Mouse (Mus musculus) stomach, postnatal 0 days (tissue): ENCODE measurements around the gene Krtap4-2.
"Not testable (repeated sequence)": the region's sequence is repeated elsewhere in the genome, so short reads cannot be mapped to it uniquely, and the experiment has no call there.

ENCODE experiments used
- CTCF ChIP-seq: IDR thresholded peaks from 2 replicates; pipeline ENCODE4 v1.5.1; 2016; ENCODE audit warnings: antibody characterized with exemption, low read depth, mild to moderate bottlenecking, moderate library complexity
- EP300 ChIP-seq: optimal IDR thresholded peaks from 2 replicates; pipeline ENCODE3; 2016; ENCODE audit warnings: antibody characterized with exemption

DNA sequence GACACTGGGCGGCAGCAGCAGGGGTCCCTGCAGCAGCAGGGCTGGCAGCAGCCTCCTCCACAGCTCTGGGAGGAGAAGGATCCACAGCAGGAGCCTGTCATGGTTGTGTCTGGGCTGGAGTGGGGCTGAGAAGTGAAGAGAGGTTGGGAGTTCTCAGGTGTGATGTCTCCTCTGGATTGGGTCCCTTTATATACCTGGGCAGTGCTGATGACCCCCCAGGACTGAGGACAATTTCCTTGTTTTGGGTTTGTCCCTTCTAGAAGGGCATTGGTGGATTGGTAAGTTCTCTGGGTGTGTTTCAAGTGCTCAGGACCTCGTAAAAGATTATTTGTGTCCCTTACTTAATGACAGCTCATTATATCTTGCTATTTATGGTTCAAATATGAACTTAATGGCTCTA lies 24.8 kb downstream of the Krtap4-2 start, which contains the start of gene Gm11937:
- TF ChIP-seq CTCF, EP300: not testable (repeated sequence)
